Mouse (Mus musculus): ENCODE measurements around the gene Adsl. TPM values are rescaled to one million over a fixed set of nuclear protein-coding genes. Genes with fewer than 3 reads are reported as not detected.
"Not testable (repeated sequence)": the region's sequence is repeated elsewhere in the genome, so short reads cannot be mapped to it uniquely, and the experiment has no call there.

Adsl gene
- polyA plus RNA-seq, 1 experiment, result 24.3 TPM

GRCm38 (mm10) chr15:80928811-80929355 lies 19.4 kb upstream of the Adsl start:
- H3K4me1 ChIP-seq (ENCODE audit: control insufficient read depth, insufficient read depth, insufficient read length, low read length), result no peaks in the 10 kb centered on the region
- H3K27ac ChIP-seq (ENCODE audit: insufficient read depth, low read depth, low read length), result no peak overlapping the region
- H3K27me3 ChIP-seq (ENCODE audit: control insufficient read depth, insufficient read depth, low read length), result no peaks in the 10 kb centered on the region
- WGBS, result 87% methylated on average over 20 of the region's 20 CpGs
- peaks cover 53% of the 10 kb centered on the region for H3K36me3 ChIP-seq (ENCODE audit: control insufficient read depth, insufficient read depth, low read length)
- H3K4me3 ChIP-seq (ENCODE audit: low read depth, low read length), result no peak overlapping the region
- no peak for TF ChIP-seq CTCF (IDR thresholded peaks at IDR 0.05; ENCODE audit: extremely low read depth, insufficient read length, insufficient replicate concordance, low read depth, low read length)
- TF ChIP-seq POLR2A (IDR thresholded peaks at IDR 0.05; ENCODE audit: low read depth, low read length), result no peak

DNA sequence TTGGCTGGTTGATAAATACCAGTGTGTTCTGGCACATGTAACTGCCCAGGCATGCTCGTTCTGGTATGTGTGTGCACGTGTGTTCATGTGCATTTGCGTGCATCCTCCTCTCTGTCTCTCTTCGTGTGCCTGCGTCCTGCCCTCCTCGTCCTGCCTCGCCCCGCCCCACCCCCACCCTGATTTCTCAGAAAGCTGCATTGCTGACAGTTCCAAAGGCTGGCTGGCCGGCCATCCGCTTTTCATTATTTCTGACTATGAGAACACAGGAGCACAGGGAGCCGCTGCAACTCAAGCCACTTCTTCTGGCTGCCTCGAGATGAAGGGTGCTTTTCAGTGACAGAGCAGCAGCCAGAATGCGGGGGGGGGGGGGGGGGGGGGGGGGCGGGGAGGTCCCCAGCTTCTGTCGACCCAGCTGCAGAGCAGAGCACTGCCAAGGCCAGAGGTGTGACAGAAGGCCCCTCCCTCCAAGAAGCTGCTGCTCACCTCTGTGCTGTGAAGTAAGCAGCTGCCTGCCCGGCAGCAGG lies 18.2 kb upstream of the Adsl start:
- TF ChIP-seq CTCF (IDR thresholded peaks at IDR 0.05; ENCODE audit: extremely low read depth, insufficient read length, insufficient replicate concordance, low read depth, low read length) (no peak), POLR2A (IDR thresholded peaks at IDR 0.05; ENCODE audit: low read depth, low read length) (no peak)
- no peaks in the 10 kb centered on the region for H3K27me3 ChIP-seq (ENCODE audit: control insufficient read depth, insufficient read depth, low read length)
- no peak overlapping the region for H3K4me3 ChIP-seq (ENCODE audit: low read depth, low read length)
- no peak overlapping the region for H3K27ac ChIP-seq (ENCODE audit: insufficient read depth, low read depth, low read length)
- H3K4me1 ChIP-seq (ENCODE audit: control insufficient read depth, insufficient read depth, insufficient read length, low read length), result no peaks in the 10 kb centered on the region
- H3K36me3 ChIP-seq (ENCODE audit: control insufficient read depth, insufficient read depth, low read length), result peaks cover 51% of the 10 kb centered on the region
- WGBS, result 60% methylated on average over 16 of the region's 16 CpGs

- not testable (repeated sequence) for H3K27me3 ChIP-seq (ENCODE audit: control insufficient read depth, insufficient read depth, low read length); H3K27ac ChIP-seq (ENCODE audit: insufficient read depth, low read depth, low read length); H3K4me1 ChIP-seq (ENCODE audit: control insufficient read depth, insufficient read depth, insufficient read length, low read length); H3K4me3 ChIP-seq (ENCODE audit: low read depth, low read length)
- peaks cover 49% of the 10 kb centered on the region for H3K36me3 ChIP-seq (ENCODE audit: control insufficient read depth, insufficient read depth, low read length)
- WGBS, result 84% methylated on average over 23 of the region's 23 CpGs
Measured at GRCm38 (mm10) chr15:80930676-80931320, 17.5 kb upstream of the Adsl start.

DNA sequence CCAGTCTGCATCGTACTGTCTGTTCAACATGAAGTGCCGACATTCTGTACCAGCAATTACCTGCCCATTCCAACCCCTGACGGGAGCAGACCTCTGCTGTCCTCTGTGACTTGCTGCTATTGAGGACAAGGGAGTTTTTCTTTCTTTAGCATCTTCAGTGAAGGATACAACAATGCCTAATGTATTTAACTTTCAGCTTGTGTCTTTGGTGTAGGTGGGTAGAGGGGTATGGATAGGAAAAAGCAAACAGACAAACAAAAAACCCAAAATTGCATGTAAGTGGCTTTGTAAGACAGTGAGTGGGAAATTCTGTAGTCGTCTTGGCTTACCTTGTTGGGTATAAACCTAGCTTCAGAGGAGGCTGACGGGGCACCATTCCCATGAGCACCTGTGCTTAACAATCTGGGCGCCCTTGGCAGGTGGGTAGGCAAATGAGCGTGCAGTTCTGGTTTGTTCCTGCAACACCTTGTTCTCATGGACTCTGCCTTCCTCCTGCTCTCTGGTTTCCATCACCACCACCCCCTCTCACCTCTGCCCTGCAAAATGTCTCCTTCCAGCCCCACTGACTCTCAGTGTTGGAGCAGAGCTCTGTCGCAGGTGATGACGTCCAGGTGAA lies 16.8 kb upstream of the Adsl start:
- no peaks in the 10 kb centered on the region for H3K4me1 ChIP-seq (ENCODE audit: control insufficient read depth, insufficient read depth, insufficient read length, low read length)
- WGBS, result 94% methylated on average over 9 of the region's 9 CpGs
- H3K27ac ChIP-seq (ENCODE audit: insufficient read depth, low read depth, low read length), result no peak overlapping the region; the same call in 1 of the 2 replicates

GRCm38 (mm10) chr15:80934841-80935240 lies 13.4 kb upstream of the Adsl start:
- TF ChIP-seq CTCF (IDR thresholded peaks at IDR 0.05; ENCODE audit: extremely low read depth, insufficient read length, insufficient replicate concordance, low read depth, low read length) (no peak), POLR2A (IDR thresholded peaks at IDR 0.05; ENCODE audit: low read depth, low read length) (no peak)
- H3K27ac ChIP-seq (ENCODE audit: insufficient read depth, low read depth, low read length), result no peak overlapping the region
- H3K4me3 ChIP-seq (ENCODE audit: low read depth, low read length), result no peak overlapping the region
- peaks cover 23% of the 10 kb centered on the region for H3K36me3 ChIP-seq (ENCODE audit: control insufficient read depth, insufficient read depth, low read length)
- no peaks in the 10 kb centered on the region for H3K4me1 ChIP-seq (ENCODE audit: control insufficient read depth, insufficient read depth, insufficient read length, low read length)
- 90% methylated on average over 5 of the region's 5 CpGs for WGBS
- H3K27me3 ChIP-seq (ENCODE audit: control insufficient read depth, insufficient read depth, low read length), result no peaks in the 10 kb centered on the region

More for the DNA sequence above, 16.8 kb upstream of the Adsl start:
- H3K4me3 ChIP-seq (ENCODE audit: low read depth, low read length), result no peak overlapping the region
- TF ChIP-seq CTCF (IDR thresholded peaks at IDR 0.05; ENCODE audit: extremely low read depth, insufficient read length, insufficient replicate concordance, low read depth, low read length), result no peak
- no peak for TF ChIP-seq POLR2A (IDR thresholded peaks at IDR 0.05; ENCODE audit: low read depth, low read length)
- no peaks in the 10 kb centered on the region for H3K27me3 ChIP-seq (ENCODE audit: control insufficient read depth, insufficient read depth, low read length)
- peaks cover 46% of the 10 kb centered on the region for H3K36me3 ChIP-seq (ENCODE audit: control insufficient read depth, insufficient read depth, low read length)

DNA sequence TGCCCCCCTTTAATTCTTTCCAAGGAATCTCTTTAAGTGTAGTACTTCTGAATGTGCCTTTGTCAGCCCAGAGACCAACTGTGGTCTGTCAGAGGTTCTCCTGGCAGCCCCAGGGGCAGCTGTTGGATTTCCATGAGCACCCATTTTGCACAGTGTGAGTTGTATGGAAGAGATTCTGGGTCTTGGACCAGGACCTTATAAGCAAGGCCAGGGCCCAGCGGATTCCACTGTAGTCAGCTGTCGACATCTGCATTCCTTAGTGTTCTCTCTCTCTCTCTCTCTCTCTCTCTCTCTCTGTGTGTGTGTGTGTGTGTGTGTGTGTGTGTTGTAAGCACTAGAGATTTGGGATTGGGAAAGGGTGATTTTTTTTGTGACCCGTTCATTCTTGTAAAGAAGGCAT lies 11.6 kb upstream of the Adsl start:
- H3K27ac ChIP-seq (ENCODE audit: insufficient read depth, low read depth, low read length), result no peak overlapping the region
- WGBS, result 88% methylated on average over 3 of the region's 3 CpGs
- H3K4me1 ChIP-seq (ENCODE audit: control insufficient read depth, insufficient read depth, insufficient read length, low read length), result no peaks in the 10 kb centered on the region
- TF ChIP-seq POLR2A (IDR thresholded peaks at IDR 0.05; ENCODE audit: low read depth, low read length) (no peak), CTCF (IDR thresholded peaks at IDR 0.05; ENCODE audit: extremely low read depth, insufficient read length, insufficient replicate concordance, low read depth, low read length) (no peak)
- H3K36me3 ChIP-seq (ENCODE audit: control insufficient read depth, insufficient read depth, low read length), result peaks cover 13% of the 10 kb centered on the region
- no peak overlapping the region for H3K4me3 ChIP-seq (ENCODE audit: low read depth, low read length)
- H3K27me3 ChIP-seq (ENCODE audit: control insufficient read depth, insufficient read depth, low read length), result no peaks in the 10 kb centered on the region

DNA sequence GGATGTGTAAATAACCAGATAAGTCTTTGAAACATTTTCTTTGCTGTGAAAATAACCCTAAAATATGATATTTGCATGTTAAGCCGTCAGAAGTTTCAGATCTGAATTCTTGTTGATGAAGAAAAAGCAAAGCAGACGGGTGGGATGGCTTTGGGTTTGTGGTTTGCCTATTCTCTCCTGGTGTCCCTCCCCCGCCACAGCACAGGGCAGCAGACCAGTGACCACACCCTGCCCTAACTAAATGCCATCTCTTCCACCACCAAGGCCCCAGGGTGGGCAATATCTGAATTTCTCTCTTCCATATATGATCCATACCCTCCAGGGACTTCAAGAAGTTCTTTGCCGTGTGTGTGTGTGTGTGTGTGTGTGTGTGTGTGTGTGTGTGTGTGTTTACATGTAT lies 9.7 kb upstream of the Adsl start:
- H3K27me3 ChIP-seq (ENCODE audit: control insufficient read depth, insufficient read depth, low read length), result no peaks in the 10 kb centered on the region
- 72% methylated on average over 4 of the region's 4 CpGs for WGBS

More for the DNA sequence above, 9.7 kb upstream of the Adsl start:
- Histone ChIP-seq H3K4me1 (ENCODE audit: control insufficient read depth, insufficient read depth, insufficient read length, low read length) (no peaks in the 10 kb centered on the region), H3K36me3 (ENCODE audit: control insufficient read depth, insufficient read depth, low read length) (peaks cover 4% of the 10 kb centered on the region), H3K27ac (ENCODE audit: insufficient read depth, low read depth, low read length) (no peak overlapping the region), H3K4me3 (ENCODE audit: low read depth, low read length) (no peak overlapping the region)
- TF ChIP-seq CTCF (IDR thresholded peaks at IDR 0.05; ENCODE audit: extremely low read depth, insufficient read length, insufficient replicate concordance, low read depth, low read length) (no peak), POLR2A (IDR thresholded peaks at IDR 0.05; ENCODE audit: low read depth, low read length) (no peak)
